Mouse (Mus musculus) G1E (cell line): ENCODE results near the gene Irf2.

Experiments
- CTCF ChIP-seq: IDR thresholded peaks from 2 replicates; pipeline ENCODE4 v1.5.1; 2012; ENCODE audit warnings: low read depth, low read length, inconsistent platforms, mixed read lengths
- GATA1 ChIP-seq: IDR thresholded peaks from 2 replicates; pipeline ENCODE4 v1.6.1; 2012; ENCODE audit warnings: borderline replicate concordance, low read length, inconsistent platforms, mixed read lengths
- TAL1 ChIP-seq: conservative IDR thresholded peaks from 2 replicates; pipeline ENCODE4 v1.6.1; 2012; ENCODE audit warnings: low read depth, low read length, inconsistent platforms, mixed read lengths

DNA sequence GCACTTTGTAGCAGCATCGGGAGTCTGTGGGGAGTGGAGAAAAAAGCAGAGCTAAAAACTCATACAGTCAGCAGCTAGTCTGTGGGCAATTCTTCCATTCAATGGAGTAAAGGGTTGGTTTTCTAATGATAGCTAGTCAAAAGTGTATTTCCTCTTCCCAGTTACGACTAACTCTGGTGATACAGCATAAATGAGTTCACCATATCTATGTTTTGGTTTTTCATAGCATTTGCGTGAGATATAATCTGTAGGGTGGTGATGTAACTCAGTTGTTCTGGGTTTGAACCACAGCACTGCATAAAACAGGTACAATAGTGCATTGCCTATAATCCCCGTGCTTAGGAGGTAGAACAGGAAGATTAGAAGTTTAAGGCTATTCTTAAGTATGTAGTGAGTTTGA lies 131.6 kb downstream of the Irf2 start:
- TF ChIP-seq GATA1 (no peak), CTCF (no peak), TAL1 (no peak)
